Mouse (Mus musculus) forebrain, postnatal 0 days (tissue): Measurements from ENCODE around the gene Kcnc3. TPM values are rescaled to one million over a fixed set of nuclear protein-coding genes. Genes with fewer than 3 reads are reported as not detected.

Experiments
- ATAC-seq: fragments of 200-750 bp; cut with Nextera tagmentation; 2 replicates; pipeline ENCODE4 v1.8.0; 2017; ENCODE audit warnings: mild to moderate bottlenecking, moderate library complexity
- DNase-seq: peaks from one replicate; pipeline ENCODE4 v3.0.0-alpha.2; 2015
- H3K27ac ChIP-seq: fragments of 300-500 bp; sonication (generic); 2 replicates; pipeline ENCODE4 v1.5.1; 2014; ENCODE audit warnings: low read depth, mild to moderate bottlenecking, antibody characterized with exemption, low read length, moderate library complexity, mixed read lengths
- H3K27me3 ChIP-seq: fragments of 300-500 bp; sonication (generic); 2 replicates; pipeline ENCODE4 v1.6.1; 2014; ENCODE audit warnings: mild to moderate bottlenecking, low read length, mixed read lengths; ENCODE audit not compliant: insufficient read depth
- H3K36me3 ChIP-seq: fragments of 300-500 bp; sonication (generic); 2 replicates; pipeline ENCODE4 v1.6.1; 2014; ENCODE audit warnings: mild to moderate bottlenecking, moderate library complexity; ENCODE audit not compliant: insufficient read depth
- H3K4me1 ChIP-seq: fragments of 300-500 bp; sonication (generic); 2 replicates; pipeline ENCODE4 v1.6.1; 2014; ENCODE audit warnings: antibody characterized with exemption; ENCODE audit not compliant: insufficient read depth
- H3K4me2 ChIP-seq: fragments of 300-500 bp; sonication (generic); 2 replicates; pipeline ENCODE4 v1.6.1; 2014; ENCODE audit warnings: low read depth, mild to moderate bottlenecking, moderate library complexity
- H3K4me3 ChIP-seq: fragments of 300-500 bp; sonication (generic); 2 replicates; pipeline ENCODE4 v1.5.1; 2014; ENCODE audit warnings: low read depth, low read length, mixed read lengths
- H3K9ac ChIP-seq: fragments of 300-500 bp; sonication (generic); 2 replicates; pipeline ENCODE4 v1.6.1; 2014; ENCODE audit warnings: mild to moderate bottlenecking
- H3K9me3 ChIP-seq: fragments of 300-500 bp; sonication (generic); 2 replicates; pipeline ENCODE4 v1.6.1; 2016; ENCODE audit warnings: low read length
- CTCF ChIP-seq: sonication (generic); IDR thresholded peaks from 2 replicates; pipeline ENCODE4 v1.5.1; 2016; ENCODE audit warnings: antibody characterized with exemption, control low read depth, low read depth
- WGBS: fragments of 180-500 bp; shearing (Covaris S2); extraction: QIAGEN DNeasy Blood & Tissue Kit; methylation state at CpG from one replicate; pipeline ENCODE4 v1.1.7; 2014; 5-methylcytosine and 5-hydroxymethylcytosine counted together
- polyA plus RNA-seq: library from polyadenylated mRNA; unstranded; fragments of >200 nt; fragmentation: Nextera tagmentation; extraction: Ambion mirVana; gene quantifications from 2 replicates; pipeline ENCODE4 v1.2.1, GENCODE M21; 2015
- total RNA-seq: library from RNA; depleted of rRNA; stranded (reverse); fragments of >200 nt; gene quantifications from 2 replicates; pipeline ENCODE4 v1.2.3, GENCODE M21; 2014

Kcnc3 gene
- total and polyA plus RNA-seq, 2 experiments from 2014 or later: 5.2 to 6.0 TPM

DNA sequence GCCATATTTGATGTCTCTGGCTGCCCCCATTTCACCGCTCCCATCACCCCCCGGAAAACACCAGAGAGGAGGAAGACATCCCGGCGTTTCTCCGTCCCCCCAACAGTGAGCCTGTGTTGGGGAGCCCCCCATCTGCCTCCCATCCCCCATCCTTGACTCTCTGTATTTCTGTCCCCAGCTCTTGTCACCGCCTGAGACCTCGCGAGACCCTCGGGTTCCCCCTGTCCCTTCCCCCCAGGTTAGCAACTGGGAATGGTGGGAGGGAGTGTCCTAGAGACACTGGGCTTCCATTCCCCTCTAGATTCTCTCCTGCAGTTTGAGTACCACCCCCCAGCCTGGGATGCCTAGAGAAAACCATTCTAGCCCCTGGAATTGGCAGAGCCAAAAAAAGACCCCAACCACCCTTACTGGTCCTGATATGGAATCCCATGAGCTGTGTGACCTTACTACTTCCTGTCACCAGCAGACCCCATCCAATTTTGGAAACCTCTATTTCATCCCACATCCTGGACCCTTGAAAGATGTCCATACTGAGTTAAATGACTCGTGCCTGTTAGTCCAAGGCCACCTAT, 10.3 kb downstream of the Kcnc3 start:
- DNase-seq (no peak), ATAC-seq (no peak)
- no peak overlapping the region for H3K4me2 ChIP-seq
- no peak overlapping the region for H3K27ac ChIP-seq
- H3K36me3 ChIP-seq: no peaks in the 10 kb centered on the region
- H3K9ac ChIP-seq: no peak overlapping the region
- TF ChIP-seq CTCF: no peak
- H3K27me3 ChIP-seq: peaks cover 37% of the 10 kb centered on the region
- no peaks in the 10 kb centered on the region for H3K4me1 ChIP-seq
- WGBS: 86% methylated on average over 10 of the region's 10 CpGs
- no peaks in the 10 kb centered on the region for H3K9me3 ChIP-seq
- H3K4me3 ChIP-seq: no peak overlapping the region

DNA sequence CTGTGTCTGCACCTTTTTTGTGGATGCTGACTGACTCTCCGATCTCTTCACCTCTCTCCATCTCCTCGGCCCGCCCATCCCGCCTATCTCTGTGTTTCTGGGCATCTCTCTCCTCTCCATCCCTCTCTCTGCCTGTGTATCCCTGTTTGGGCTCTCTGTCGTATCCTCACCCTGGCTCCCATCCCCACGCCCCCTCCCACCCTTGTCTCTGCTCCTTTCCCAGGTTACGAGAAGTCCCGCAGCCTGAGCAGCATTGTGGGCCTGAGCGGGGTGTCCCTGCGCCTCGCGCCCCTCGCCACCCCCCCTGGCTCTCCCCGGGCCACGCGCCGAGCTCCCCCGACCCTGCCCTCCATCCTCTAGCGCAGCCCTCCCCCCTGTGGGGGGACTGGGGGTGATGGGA, 11.2 kb downstream of the Kcnc3 start:
- Histone ChIP-seq H3K4me3 (no peak overlapping the region), H3K4me1 (no peaks in the 10 kb centered on the region), H3K27me3 (peaks cover 43% of the 10 kb centered on the region), H3K27ac (no peak overlapping the region), H3K9me3 (no peaks in the 10 kb centered on the region), H3K4me2 (no peak overlapping the region), H3K36me3 (no peaks in the 10 kb centered on the region), H3K9ac (no peak overlapping the region)
- ATAC-seq (no peak), DNase-seq (no peak)
- 21% methylated on average over 15 of the region's 19 CpGs for WGBS
- TF ChIP-seq CTCF: no peak

DNA sequence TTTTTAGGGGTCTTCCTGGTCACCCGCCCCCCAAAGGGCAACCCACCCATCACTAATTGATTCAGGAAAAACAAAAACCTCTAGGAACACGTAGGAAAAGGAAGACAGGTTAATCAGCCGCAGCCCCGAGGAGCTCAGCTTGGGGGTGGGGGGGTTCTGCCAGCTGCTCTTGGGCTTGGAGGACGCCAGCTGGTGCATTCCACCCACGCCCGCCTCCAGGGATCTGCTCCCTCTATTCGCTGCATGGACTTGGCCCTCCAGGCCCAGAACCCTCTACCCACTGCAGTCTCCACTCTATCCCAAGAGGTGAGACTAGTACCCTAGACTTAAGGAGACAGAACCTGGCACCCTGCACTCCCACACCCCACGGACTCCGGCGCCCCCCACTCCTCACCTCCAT, 12.0 kb downstream of the Kcnc3 start:
- no peaks in the 10 kb centered on the region for H3K9me3 ChIP-seq
- no peak for TF ChIP-seq CTCF
- WGBS: 17% methylated on average over 11 of the region's 11 CpGs
- H3K9ac ChIP-seq: no peak overlapping the region
- DNase-seq: peak; percentile 46
- no peak overlapping the region for H3K4me2 ChIP-seq
- no peaks in the 10 kb centered on the region for H3K36me3 ChIP-seq
- no peak overlapping the region for H3K4me3 ChIP-seq
- H3K27ac ChIP-seq: no peak overlapping the region
- H3K27me3 ChIP-seq: peaks cover 46% of the 10 kb centered on the region
- H3K4me1 ChIP-seq: no peaks in the 10 kb centered on the region
- 0 out of 2 replicates have a peak, but pooled peaks have one; percentile 30 for ATAC-seq

DNA sequence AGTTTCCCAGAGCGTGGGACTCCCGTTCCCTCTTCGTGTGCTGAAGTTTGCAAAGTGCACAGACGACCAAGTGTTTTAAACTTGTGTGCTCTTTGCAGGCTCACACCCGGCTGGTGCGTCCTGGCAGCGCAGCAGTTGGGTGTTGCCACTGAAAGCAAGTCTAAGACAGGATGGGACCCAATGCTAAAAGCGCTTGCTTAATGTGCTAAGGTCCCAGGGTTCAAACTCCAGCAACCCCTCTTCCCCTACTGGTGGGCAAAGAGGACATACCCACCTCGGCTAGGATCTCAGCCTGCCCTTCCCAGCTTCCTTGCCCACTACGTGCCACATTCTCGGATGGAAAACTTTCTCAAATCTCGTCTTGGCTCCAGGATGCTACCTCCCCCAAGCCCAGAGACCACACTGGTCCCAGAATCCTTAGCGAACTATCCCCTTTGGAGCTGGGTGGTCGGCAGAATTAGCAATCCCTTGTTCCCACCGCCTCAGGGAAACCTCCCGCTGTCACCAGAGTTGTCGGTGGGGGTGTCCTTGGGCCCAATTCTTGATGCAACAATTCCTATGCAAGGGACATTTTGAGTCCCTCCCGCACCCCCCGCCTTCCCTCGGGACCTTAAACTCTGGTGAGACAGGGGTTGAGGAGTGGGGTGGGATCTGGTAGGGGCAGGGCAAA, 12.9 kb downstream of the Kcnc3 start:
- Histone ChIP-seq H3K27ac (no peak overlapping the region), H3K4me1 (no peaks in the 10 kb centered on the region), H3K4me3 (no peak overlapping the region), H3K9me3 (no peaks in the 10 kb centered on the region), H3K27me3 (peaks cover 46% of the 10 kb centered on the region), H3K36me3 (no peaks in the 10 kb centered on the region), H3K4me2 (0 out of 2 replicates have a peak overlapping the region, but pooled peaks have one; percentile 41), H3K9ac (no peak overlapping the region)
- ATAC-seq (no peak), DNase-seq (peak; percentile 5)
- whole genome bisulfite sequencing: 4% methylated on average over 20 of the region's 20 CpGs
- no peak for TF ChIP-seq CTCF

DNA sequence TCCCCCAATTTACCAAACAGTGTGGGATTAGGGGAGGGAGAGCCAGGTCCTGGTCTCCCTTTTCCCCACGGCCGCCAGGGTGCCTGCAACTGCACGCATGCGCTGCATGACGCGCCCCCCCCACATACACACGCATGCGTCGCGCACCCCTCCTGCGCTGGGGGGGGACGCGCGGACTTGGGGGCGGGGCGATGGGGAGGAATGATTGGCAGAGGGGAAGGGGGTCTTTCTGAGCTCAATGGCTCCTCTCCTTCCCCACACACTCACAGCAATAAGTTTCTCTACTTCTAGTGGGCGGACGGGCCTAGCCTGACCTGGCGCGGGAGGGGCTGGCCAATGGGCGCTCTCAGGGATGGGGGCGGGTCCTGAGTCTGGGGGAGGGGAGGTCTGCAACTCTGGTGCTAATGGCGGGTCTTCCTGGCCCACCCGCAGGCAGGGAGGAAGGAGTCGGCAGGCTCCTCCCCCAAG, 13.7 kb downstream of the Kcnc3 start:
- peak; percentile 51 for TF ChIP-seq CTCF
- ATAC-seq: peak; percentile 61
- no peak overlapping the region for H3K27ac ChIP-seq
- H3K36me3 ChIP-seq: no peaks in the 10 kb centered on the region
- peak overlapping the region; percentile 24 for H3K4me3 ChIP-seq
- no peaks in the 10 kb centered on the region for H3K9me3 ChIP-seq
- H3K4me2 ChIP-seq: peak overlapping the region; percentile 41
- no peak overlapping the region; the same call in 1 of the 2 replicates for H3K9ac ChIP-seq
- peak; percentile 73 for DNase-seq
- H3K4me1 ChIP-seq: no peaks in the 10 kb centered on the region
- peaks cover 46% of the 10 kb centered on the region for H3K27me3 ChIP-seq
- WGBS: 0% methylated on average over 24 of the region's 25 CpGs

DNA sequence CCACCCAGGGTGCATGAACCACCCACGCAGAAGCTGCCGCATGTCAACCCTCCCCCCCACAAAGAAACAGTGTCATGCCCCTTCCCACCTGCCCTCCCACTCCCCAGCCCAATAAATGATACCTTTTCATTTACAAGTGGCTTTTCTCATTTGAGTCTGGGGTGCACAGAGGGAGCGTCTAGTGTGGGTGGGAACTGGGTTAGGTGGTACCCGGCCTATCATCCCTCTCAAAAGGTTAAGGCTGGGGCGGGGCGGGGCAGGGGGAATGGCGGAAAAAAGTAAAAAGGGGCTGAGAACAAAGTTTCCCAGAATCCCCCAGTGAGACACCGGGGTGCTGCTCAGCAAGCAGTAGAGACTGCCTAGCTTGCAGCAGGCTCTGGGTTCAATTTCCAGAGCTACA, 14.2 kb downstream of the Kcnc3 start:
- ATAC-seq (no peak), DNase-seq (no peak)
- Histone ChIP-seq H3K4me2 (peak overlapping the region; percentile 41), H3K27ac (no peak overlapping the region), H3K9ac (no peak overlapping the region; the same call in 1 of the 2 replicates), H3K36me3 (no peaks in the 10 kb centered on the region), H3K4me1 (no peaks in the 10 kb centered on the region), H3K9me3 (no peaks in the 10 kb centered on the region), H3K27me3 (peaks cover 46% of the 10 kb centered on the region), H3K4me3 (peak overlapping the region; percentile 24)
- TF ChIP-seq CTCF: no peak
- WGBS: 1% methylated on average over 8 of the region's 8 CpGs

DNA sequence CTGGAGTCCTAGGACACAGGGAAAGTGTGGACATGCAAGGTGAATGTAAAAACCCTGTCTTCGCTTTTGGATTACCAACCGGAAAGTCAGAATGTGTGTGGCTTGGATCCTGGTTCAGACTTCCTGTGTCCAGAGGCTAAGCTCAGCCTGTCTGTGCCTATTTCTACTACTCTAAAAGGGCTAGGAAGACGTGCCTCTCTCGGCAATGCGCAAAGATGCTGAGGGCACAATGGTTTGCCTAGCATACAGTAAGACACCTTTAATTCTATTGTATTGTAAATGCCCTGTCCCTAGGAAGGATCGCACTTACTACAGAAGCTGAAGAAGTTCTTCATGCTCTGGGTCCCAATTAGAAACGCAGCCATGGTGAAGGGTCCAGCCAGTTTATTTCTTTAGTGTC, 15.0 kb downstream of the Kcnc3 start:
- Histone ChIP-seq H3K36me3 (no peaks in the 10 kb centered on the region), H3K4me2 (no peak overlapping the region), H3K9me3 (no peaks in the 10 kb centered on the region), H3K4me3 (no peak overlapping the region), H3K27ac (no peak overlapping the region), H3K9ac (no peak overlapping the region), H3K4me1 (no peaks in the 10 kb centered on the region), H3K27me3 (peaks cover 46% of the 10 kb centered on the region)
- ATAC-seq (no peak), DNase-seq (no peak)
- no peak for TF ChIP-seq CTCF
- 33% methylated on average over 7 of the region's 7 CpGs for WGBS
